Mouse (Mus musculus): ENCODE measurements around the gene Dnajc4. TPM values are rescaled to one million over a fixed set of nuclear protein-coding genes. Genes with fewer than 3 reads are reported as not detected.

Dnajc4 gene
- polyA plus RNA-seq, 1 experiment from 2014 or later: 10.2 TPM

- under 1% methylated on average over 83 of the region's 83 CpGs for WGBS (ENCODE audit: insufficient replicate concordance)
Measured at GRCm38 (mm10) chr19:6941372-6942248, 50.8 kb downstream of the Dnajc4 start, which contains the start of gene Bad. Gene Bad, plus strand, starts transcription at chr19:6941861.

GRCm38 (mm10) chr19:6940396-6941351 is 51.7 kb downstream of the Dnajc4 start:
- peaks cover 8% of the 10 kb centered on the region for H3K27me3 ChIP-seq
- no peaks in the 10 kb centered on the region for H3K36me3 ChIP-seq (replicated peaks)
- peak overlapping the region; percentile 96 for H3K4me2 ChIP-seq
- peaks cover 30% of the 10 kb centered on the region for H3K4me1 ChIP-seq (replicated peaks)
- no peaks in the 10 kb centered on the region for H3K9me3 ChIP-seq (replicated peaks)
- peak overlapping the region; percentile 82 for H3K4me3 ChIP-seq (replicated peaks)
- WGBS (ENCODE audit: insufficient replicate concordance): 22% methylated on average over 29 of the region's 29 CpGs
- ATAC-seq (ENCODE audit: insufficient read depth): no peak
- H3K9ac ChIP-seq: peak overlapping the region; percentile 68
- H3K27ac ChIP-seq (replicated peaks): peak overlapping the region; percentile 51; the same call in 1 of the 2 replicates

More at GRCm38 (mm10) chr19:6941372-6942248, 50.8 kb downstream of the Dnajc4 start, which contains the start of gene Bad:
- peak; percentile 80 for ATAC-seq (ENCODE audit: insufficient read depth)
- H3K4me2 ChIP-seq: peak within 1 kb of the TSS; percentile 96
- peak within 1 kb of the TSS; percentile 89 for H3K27ac ChIP-seq (replicated peaks)
- peak within 1 kb of the TSS; percentile 82 for H3K9ac ChIP-seq
- H3K4me3 ChIP-seq (replicated peaks): peak within 1 kb of the TSS; percentile 82
- H3K36me3 ChIP-seq (replicated peaks): no peaks in the 10 kb centered on the region
- no peaks in the 10 kb centered on the region for H3K27me3 ChIP-seq
- H3K4me1 ChIP-seq (replicated peaks): peaks cover 30% of the 10 kb centered on the region
- no peaks in the 10 kb centered on the region for H3K9me3 ChIP-seq (replicated peaks)

- H3K27me3 ChIP-seq: peaks cover 21% of the 10 kb centered on the region
- H3K4me1 ChIP-seq (replicated peaks): peaks cover 30% of the 10 kb centered on the region
- no peak overlapping the region for H3K4me2 ChIP-seq
- whole genome bisulfite sequencing (ENCODE audit: insufficient replicate concordance): 79% methylated on average over 20 of the region's 20 CpGs
- no peaks in the 10 kb centered on the region for H3K9me3 ChIP-seq (replicated peaks)
- H3K4me3 ChIP-seq (replicated peaks): no peak overlapping the region
- no peak overlapping the region for H3K9ac ChIP-seq
- H3K27ac ChIP-seq (replicated peaks): no peak overlapping the region
- H3K36me3 ChIP-seq (replicated peaks): no peaks in the 10 kb centered on the region
- ATAC-seq (ENCODE audit: insufficient read depth): no peak
Measured at GRCm38 (mm10) chr19:6939106-6940002, 53.0 kb downstream of the Dnajc4 start.

Other genes with a start within 250 kb of the Dnajc4 start
- gene Rps6ka4, start 151.9 kb downstream of the Dnajc4 start, polyA plus RNA-seq (2015; fragmentation: Nextera tagmentation; extraction: Ambion mirVana): 6.3 TPM in 2 replicates
- 2.5 and 2.8 TPM in 2 replicates for gene Ccdc88b, start 134.4 kb downstream of the Dnajc4 start, polyA plus RNA-seq (2015; fragmentation: Nextera tagmentation; extraction: Ambion mirVana)
- 59.7 and 67.9 TPM in 2 replicates for gene Trmt112, start 82.9 kb downstream of the Dnajc4 start, polyA plus RNA-seq (2015; fragmentation: Nextera tagmentation; extraction: Ambion mirVana)
- gene Prdx5, start 82.5 kb downstream of the Dnajc4 start, polyA plus RNA-seq (2015; fragmentation: Nextera tagmentation; extraction: Ambion mirVana): 144 and 151 TPM in 2 replicates
- 3.8 and 4.9 TPM in 2 replicates for gene Esrra, start 70.8 kb downstream of the Dnajc4 start, polyA plus RNA-seq (2015; fragmentation: Nextera tagmentation; extraction: Ambion mirVana)
- gene Catsperz, start 67.2 kb downstream of the Dnajc4 start, polyA plus RNA-seq (2015; fragmentation: Nextera tagmentation; extraction: Ambion mirVana): 0.24 and 0.59 TPM in 2 replicates
- 0.08 TPM in 1 of 2 replicates, not detected in the other for gene Kcnk4, start 58.1 kb downstream of the Dnajc4 start, polyA plus RNA-seq (2015; fragmentation: Nextera tagmentation; extraction: Ambion mirVana)
- gene Bad, start 50.7 kb downstream of the Dnajc4 start, polyA plus RNA-seq (2015; fragmentation: Nextera tagmentation; extraction: Ambion mirVana): 25.5 and 26.1 TPM in 2 replicates
- 7.4 TPM in 2 replicates for gene Gpr137, start 50.1 kb downstream of the Dnajc4 start, polyA plus RNA-seq (2015; fragmentation: Nextera tagmentation; extraction: Ambion mirVana)
- gene Ppp1r14b, start 17.6 kb downstream of the Dnajc4 start, polyA plus RNA-seq (2015; fragmentation: Nextera tagmentation; extraction: Ambion mirVana): 51.4 and 55.8 TPM in 2 replicates
- 5.9 and 6.8 TPM in 2 replicates for gene Plcb3, start 16.1 kb downstream of the Dnajc4 start, polyA plus RNA-seq (2015; fragmentation: Nextera tagmentation; extraction: Ambion mirVana)
- 88.3 and 101 TPM in 2 replicates for gene Fkbp2, start 12.1 kb downstream of the Dnajc4 start, polyA plus RNA-seq (2015; fragmentation: Nextera tagmentation; extraction: Ambion mirVana)
- 15.5 and 15.6 TPM in 2 replicates for gene Vegfb, start 4.9 kb downstream of the Dnajc4 start, polyA plus RNA-seq (2015; fragmentation: Nextera tagmentation; extraction: Ambion mirVana)
- gene Nudt22, start 3.5 kb upstream of the Dnajc4 start, polyA plus RNA-seq (2015; fragmentation: Nextera tagmentation; extraction: Ambion mirVana): 9.5 and 10.4 TPM in 2 replicates
- 1.6 and 2.3 TPM in 2 replicates for gene Trpt1, start 3.6 kb upstream of the Dnajc4 start, polyA plus RNA-seq (2015; fragmentation: Nextera tagmentation; extraction: Ambion mirVana)
- 105 and 118 TPM in 2 replicates for gene Fermt3, start 26.9 kb upstream of the Dnajc4 start, polyA plus RNA-seq (2015; fragmentation: Nextera tagmentation; extraction: Ambion mirVana)
- 116 and 121 TPM in 2 replicates for gene Stip1, start 47.4 kb upstream of the Dnajc4 start, polyA plus RNA-seq (2015; fragmentation: Nextera tagmentation; extraction: Ambion mirVana)
- gene Macrod1, start 64.2 kb upstream of the Dnajc4 start, polyA plus RNA-seq (2015; fragmentation: Nextera tagmentation; extraction: Ambion mirVana): 5.6 and 6.2 TPM in 2 replicates
- 0.17 TPM in 2 replicates for gene Flrt1, start 113.2 kb upstream of the Dnajc4 start, polyA plus RNA-seq (2015; fragmentation: Nextera tagmentation; extraction: Ambion mirVana)
- gene Otub1, start 213.7 kb upstream of the Dnajc4 start, polyA plus RNA-seq (2015; fragmentation: Nextera tagmentation; extraction: Ambion mirVana): 53.7 and 58.4 TPM in 2 replicates
- 485 and 535 TPM in 2 replicates for gene Cox8a, start 225.0 kb upstream of the Dnajc4 start, polyA plus RNA-seq (2015; fragmentation: Nextera tagmentation; extraction: Ambion mirVana)
- gene Naa40, start 248.6 kb upstream of the Dnajc4 start, polyA plus RNA-seq (2015; fragmentation: Nextera tagmentation; extraction: Ambion mirVana): 25.0 and 25.4 TPM in 2 replicates